Mouse (Mus musculus) liver, postnatal 0 days (tissue): Measurements from ENCODE around the gene Zfp1.

Source experiments
- CTCF ChIP-seq: sonication (generic); IDR thresholded peaks from 2 replicates; pipeline ENCODE4 v1.5.1; 2016; ENCODE audit warnings: antibody characterized with exemption, low read depth
- EP300 ChIP-seq: IDR thresholded peaks from 2 replicates; pipeline ENCODE4 v1.6.1; 2016; ENCODE audit warnings: antibody characterized with exemption, low read depth, mild to moderate bottlenecking

DNA sequence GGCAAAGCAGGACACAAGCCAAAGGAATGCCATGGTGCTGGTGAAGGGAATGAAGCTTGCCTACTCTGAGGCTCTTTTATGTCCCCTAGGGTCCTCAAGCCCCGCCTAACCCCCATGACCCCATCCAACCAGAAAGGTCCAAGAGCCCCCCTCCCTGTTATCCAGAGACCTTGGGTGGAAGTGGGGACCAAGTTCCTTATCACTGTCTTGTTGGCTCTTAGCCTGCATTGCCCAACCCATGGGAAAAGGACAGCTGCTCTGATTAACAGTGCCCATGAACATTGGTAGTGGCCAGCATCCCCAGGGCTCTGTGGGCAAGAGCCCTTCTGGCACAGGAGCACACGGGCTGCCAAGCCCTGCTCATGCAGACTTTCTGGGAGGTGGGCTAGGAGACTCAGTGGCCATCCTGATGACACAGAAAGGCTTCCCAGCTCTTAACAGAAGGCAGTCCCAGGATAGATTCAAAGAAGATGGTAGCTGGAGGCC lies 47.8 kb downstream of the Zfp1 start, which contains the start of gene Ctrb1:
- TF ChIP-seq CTCF = no peak
- no peak for TF ChIP-seq EP300
